Mouse (Mus musculus): ENCODE measurements around the gene Hist1h4a. TPM values are rescaled to one million over a fixed set of nuclear protein-coding genes. Genes with fewer than 3 reads are reported as not detected.

Hist1h4a gene
- polyA plus RNA-seq, 1 experiment = 3.5 TPM

- Histone ChIP-seq H3K27ac (ENCODE audit: insufficient read depth, low read length) (peak within 1 kb of the TSS; percentile 45; the same call in 1 of the 2 replicates), H3K27me3 (ENCODE audit: control insufficient read depth, insufficient read depth, low read length) (no peaks in the 10 kb centered on the region), H3K4me3 (replicated peaks; ENCODE audit: insufficient read depth, low read depth, low read length) (peak within 1 kb of the TSS; percentile 49), H3K4me1 (ENCODE audit: control insufficient read depth, insufficient read depth, low read length) (no peaks in the 10 kb centered on the region)
- peak; percentile 78 to 80 for DNase-seq
- no peak for TF ChIP-seq CTCF (IDR thresholded peaks at IDR 0.05; ENCODE audit: borderline replicate concordance, insufficient read depth, low read depth, low read length)
- peak; percentile 51; the same call in 1 of the 2 replicates for TF ChIP-seq POLR2A (IDR thresholded peaks at IDR 0.05; ENCODE audit: borderline replicate concordance, insufficient read depth, low read length)
- WGBS = under 1% methylated on average over 38 of the region's 38 CpGs
These were observed 22.4 kb downstream of the Hist1h4a start, which contains the start of gene Hist1h1c for GRCm38 (mm10) chr13:23738677-23739068. Gene Hist1h1c, plus strand, starts transcription at chr13:23738808.

- no peak for DNase-seq
- no peak overlapping the region for H3K4me3 ChIP-seq (replicated peaks; ENCODE audit: insufficient read depth, low read depth, low read length)
- whole genome bisulfite sequencing = 23% methylated on average over 4 of the region's 4 CpGs
- H3K27ac ChIP-seq (ENCODE audit: insufficient read depth, low read length) = no peak overlapping the region
- no peaks in the 10 kb centered on the region for H3K27me3 ChIP-seq (ENCODE audit: control insufficient read depth, insufficient read depth, low read length)
- no peaks in the 10 kb centered on the region for H3K4me1 ChIP-seq (ENCODE audit: control insufficient read depth, insufficient read depth, low read length)
- no peak for TF ChIP-seq POLR2A (IDR thresholded peaks at IDR 0.05; ENCODE audit: borderline replicate concordance, insufficient read depth, low read length)
- TF ChIP-seq CTCF (IDR thresholded peaks at IDR 0.05; ENCODE audit: borderline replicate concordance, insufficient read depth, low read depth, low read length) = no peak
These were observed 23.0 kb downstream of the Hist1h4a start for GRCm38 (mm10) chr13:23738041-23738440.

DNA sequence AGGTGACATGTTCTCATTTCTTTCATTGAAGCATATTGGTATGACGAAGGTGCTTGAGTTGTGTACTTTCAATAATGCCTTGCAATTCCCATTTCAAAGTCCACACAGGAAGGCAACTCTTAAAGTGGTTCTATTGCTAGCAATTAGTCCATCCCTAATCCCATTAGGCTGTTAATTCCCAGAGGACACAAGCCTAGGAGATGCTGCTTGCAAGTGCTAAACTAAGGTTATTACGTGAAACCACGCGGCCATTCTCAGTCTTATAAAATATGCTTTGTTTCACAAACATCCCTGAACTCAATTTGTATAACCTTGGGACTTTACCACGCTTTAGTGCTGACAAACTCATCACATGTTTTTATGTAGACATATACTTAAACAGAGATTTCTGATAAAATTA, 23.9 kb downstream of the Hist1h4a start:
- Histone ChIP-seq H3K27me3 (ENCODE audit: control insufficient read depth, insufficient read depth, low read length) (no peaks in the 10 kb centered on the region), H3K4me3 (replicated peaks; ENCODE audit: insufficient read depth, low read depth, low read length) (no peak overlapping the region), H3K27ac (ENCODE audit: insufficient read depth, low read length) (no peak overlapping the region), H3K4me1 (ENCODE audit: control insufficient read depth, insufficient read depth, low read length) (no peaks in the 10 kb centered on the region)
- TF ChIP-seq POLR2A (IDR thresholded peaks at IDR 0.05; ENCODE audit: borderline replicate concordance, insufficient read depth, low read length) (no peak), CTCF (IDR thresholded peaks at IDR 0.05; ENCODE audit: borderline replicate concordance, insufficient read depth, low read depth, low read length) (no peak)
- 91% methylated on average over 5 of the region's 5 CpGs for WGBS
- DNase-seq = no peak

DNA sequence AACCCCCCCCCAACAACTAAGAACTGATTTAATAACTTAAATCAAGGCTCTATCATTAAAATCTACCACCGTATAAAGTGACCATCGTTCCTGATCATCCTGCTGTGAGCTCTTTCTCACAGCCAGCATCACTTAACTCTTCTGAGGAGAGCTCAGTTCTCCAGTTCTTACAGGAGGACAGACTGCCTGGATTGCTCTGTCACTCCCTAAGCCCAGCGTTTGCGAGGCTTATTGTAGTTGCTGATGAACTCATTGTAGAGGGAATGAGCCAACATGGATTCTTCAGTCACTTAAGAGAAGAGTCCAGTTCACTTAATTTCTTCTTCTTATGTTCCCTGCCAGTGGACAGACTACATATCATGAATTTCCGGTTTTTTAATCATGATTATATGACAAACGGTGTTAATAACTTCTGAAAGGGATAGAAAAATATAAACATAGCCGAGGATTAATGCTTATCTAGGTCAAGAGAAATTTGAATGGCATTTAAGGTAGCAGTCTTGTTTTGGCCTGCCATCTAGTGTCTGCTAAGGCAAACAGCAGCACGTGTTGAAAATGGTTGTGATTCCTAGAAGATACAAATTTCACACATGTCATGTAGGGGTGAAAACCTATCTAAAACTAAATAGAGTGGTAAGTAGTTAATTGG, 28.8 kb downstream of the Hist1h4a start:
- TF ChIP-seq CTCF (IDR thresholded peaks at IDR 0.05; ENCODE audit: borderline replicate concordance, insufficient read depth, low read depth, low read length) = peak; percentile 43; the same call in 1 of the 2 replicates
- TF ChIP-seq POLR2A (IDR thresholded peaks at IDR 0.05; ENCODE audit: borderline replicate concordance, insufficient read depth, low read length) = no peak
- H3K4me3 ChIP-seq (replicated peaks; ENCODE audit: insufficient read depth, low read depth, low read length) = no peak overlapping the region
- H3K4me1 ChIP-seq (ENCODE audit: control insufficient read depth, insufficient read depth, low read length) = no peaks in the 10 kb centered on the region
- no peaks in the 10 kb centered on the region for H3K27me3 ChIP-seq (ENCODE audit: control insufficient read depth, insufficient read depth, low read length)
- peak in 1 of 2 experiments; percentile 37 for DNase-seq
- WGBS = 17% methylated on average over 8 of the region's 8 CpGs
- no peak overlapping the region for H3K27ac ChIP-seq (ENCODE audit: insufficient read depth, low read length)

DNA sequence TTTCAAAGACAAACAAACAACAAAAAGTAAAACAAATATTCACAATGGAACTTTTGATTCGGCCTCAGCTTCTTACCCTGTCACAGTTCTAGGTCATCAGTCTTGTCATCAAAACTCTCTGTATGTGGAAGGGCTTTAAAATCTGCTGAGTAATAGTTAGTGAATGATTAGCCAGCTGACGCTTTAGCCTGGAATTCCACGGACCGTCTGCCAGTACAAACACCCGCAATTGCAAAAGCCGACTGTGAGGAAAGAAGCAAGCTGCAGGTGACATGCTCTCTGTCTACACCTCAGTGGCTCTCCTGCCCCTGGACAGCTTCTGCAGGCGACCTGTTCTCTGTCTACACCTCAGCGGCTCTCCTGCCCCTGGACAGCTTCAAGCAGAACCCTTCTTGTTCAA, 30.6 kb downstream of the Hist1h4a start:
- DNase-seq = no peak
- H3K4me3 ChIP-seq (replicated peaks; ENCODE audit: insufficient read depth, low read depth, low read length) = no peak overlapping the region
- WGBS = 54% methylated on average over 8 of the region's 8 CpGs
- no peak for TF ChIP-seq CTCF (IDR thresholded peaks at IDR 0.05; ENCODE audit: borderline replicate concordance, insufficient read depth, low read depth, low read length)
- TF ChIP-seq POLR2A (IDR thresholded peaks at IDR 0.05; ENCODE audit: borderline replicate concordance, insufficient read depth, low read length) = no peak
- H3K27ac ChIP-seq (ENCODE audit: insufficient read depth, low read length) = no peak overlapping the region
- no peaks in the 10 kb centered on the region for H3K4me1 ChIP-seq (ENCODE audit: control insufficient read depth, insufficient read depth, low read length)
- no peaks in the 10 kb centered on the region for H3K27me3 ChIP-seq (ENCODE audit: control insufficient read depth, insufficient read depth, low read length)

GRCm38 (mm10) chr13:23729706-23730105, 31.3 kb downstream of the Hist1h4a start:
- TF ChIP-seq POLR2A (IDR thresholded peaks at IDR 0.05; ENCODE audit: borderline replicate concordance, insufficient read depth, low read length) (no peak), CTCF (IDR thresholded peaks at IDR 0.05; ENCODE audit: borderline replicate concordance, insufficient read depth, low read depth, low read length) (no peak)
- Histone ChIP-seq H3K4me3 (replicated peaks; ENCODE audit: insufficient read depth, low read depth, low read length) (no peak overlapping the region), H3K4me1 (ENCODE audit: control insufficient read depth, insufficient read depth, low read length) (no peaks in the 10 kb centered on the region), H3K27ac (ENCODE audit: insufficient read depth, low read length) (no peak overlapping the region), H3K27me3 (ENCODE audit: control insufficient read depth, insufficient read depth, low read length) (no peaks in the 10 kb centered on the region)
- WGBS = 95% methylated on average over 5 of the region's 5 CpGs
- DNase-seq = no peak

- TF ChIP-seq POLR2A (IDR thresholded peaks at IDR 0.05; ENCODE audit: borderline replicate concordance, insufficient read depth, low read length) (no peak), CTCF (IDR thresholded peaks at IDR 0.05; ENCODE audit: borderline replicate concordance, insufficient read depth, low read depth, low read length) (no peak)
- no peak for DNase-seq
- WGBS = 72% methylated on average over 9 of the region's 9 CpGs
- no peak overlapping the region for H3K27ac ChIP-seq (ENCODE audit: insufficient read depth, low read length)
- no peak overlapping the region for H3K4me3 ChIP-seq (replicated peaks; ENCODE audit: insufficient read depth, low read depth, low read length)
- H3K27me3 ChIP-seq (ENCODE audit: control insufficient read depth, insufficient read depth, low read length) = no peaks in the 10 kb centered on the region
- no peaks in the 10 kb centered on the region for H3K4me1 ChIP-seq (ENCODE audit: control insufficient read depth, insufficient read depth, low read length)
These were observed 31.9 kb downstream of the Hist1h4a start for GRCm38 (mm10) chr13:23729192-23729525.

- Histone ChIP-seq H3K4me1 (ENCODE audit: control insufficient read depth, insufficient read depth, low read length) (no peaks in the 10 kb centered on the region), H3K27me3 (ENCODE audit: control insufficient read depth, insufficient read depth, low read length) (no peaks in the 10 kb centered on the region), H3K4me3 (replicated peaks; ENCODE audit: insufficient read depth, low read depth, low read length) (no peak overlapping the region), H3K27ac (ENCODE audit: insufficient read depth, low read length) (no peak overlapping the region)
- 48% methylated on average over 18 of the region's 18 CpGs for WGBS
- DNase-seq = no peak
- TF ChIP-seq CTCF (IDR thresholded peaks at IDR 0.05; ENCODE audit: borderline replicate concordance, insufficient read depth, low read depth, low read length) (no peak), POLR2A (IDR thresholded peaks at IDR 0.05; ENCODE audit: borderline replicate concordance, insufficient read depth, low read length) (no peak)
These were observed 32.4 kb downstream of the Hist1h4a start for GRCm38 (mm10) chr13:23728472-23729191.
